In the genomic region with DNA sequence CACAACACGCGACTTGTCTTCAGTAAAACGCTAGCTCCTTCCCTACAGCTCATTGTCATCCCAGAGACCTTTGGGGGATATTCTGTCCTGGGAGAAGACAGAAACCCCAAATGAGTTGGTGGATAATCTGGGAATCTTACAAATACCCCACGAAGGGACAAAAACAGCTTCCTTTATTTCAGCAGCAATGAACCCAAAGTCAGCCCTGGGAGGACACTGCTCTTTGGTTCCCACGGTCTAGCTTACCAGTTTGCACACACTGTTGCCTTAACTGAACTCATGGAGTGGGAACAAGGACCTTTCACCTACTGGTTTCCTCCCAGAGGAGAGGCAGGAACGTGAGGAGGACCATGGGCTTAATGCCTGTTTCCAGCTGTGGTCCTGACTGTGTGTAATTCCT, we compare ENCODE assay signal across 20 mouse cellular contexts. TPM values are rescaled to one million over a fixed set of nuclear protein-coding genes. Genes with fewer than 3 reads are reported as not detected.
DNase-seq lines count a peak whose midpoint lies in the region; ATAC-seq lines count a peak whose summit lies in the region.
"Had no signal": no experiment of that assay in that cellular context is flagged by ENCODE, and none has a peak within 500 bp of the region (broad histone marks: within the 10 kb centered on the region; RNA-seq: fewer than 3 reads in every experiment).

No protein-coding gene starts in this region.

- no peaks in the 10 kb centered on the region for H3K4me1 ChIP-seq in kidney, embryonic 16.5 days (ENCODE audit: insufficient read depth, low read length)
- H3K4me1 ChIP-seq in forebrain, embryonic 11.5 days (replicated peaks; ENCODE audit: control insufficient read depth, insufficient read depth, low read length) = no peaks in the 10 kb centered on the region
- H3K4me1 ChIP-seq: forebrain, embryonic 15.5 days; heart, embryonic 15.5 days; lung, embryonic 15.5 days had no signal

- DNase-seq in gastrocnemius, postnatal 25 days = peak; percentile 26
- DNase-seq in gastrocnemius, postnatal 4 days (ENCODE audit: low spot score in 2 of 2) = no peak
- DNase-seq in kidney, postnatal 10 days = peak; percentile 7
- peak; percentile 40 for DNase-seq in heart, adult 8-10 months (ENCODE audit: low spot score)
- peak; percentile 11 for DNase-seq in lung, postnatal 10 days
- no peak for DNase-seq in forebrain, embryonic 11.5 days (ENCODE audit: low spot score)
- DNase-seq in embryo, embryonic 11 days = no peak
- DNase-seq: adrenal gland, adult 8-10 months; cerebellum, adult 18-20 months; cerebellum, postnatal 36 days; liver; right cerebral cortex, adult 18-20 months had no signal

- H3K4me2 ChIP-seq in kidney, embryonic 16.5 days (replicated peaks; ENCODE audit: low read depth, low read length) = no peak overlapping the region
- no peak overlapping the region for H3K4me2 ChIP-seq in forebrain, embryonic 11.5 days (ENCODE audit: low read depth, low read length, severe bottlenecking)
- H3K4me2 ChIP-seq: forebrain, embryonic 15.5 days; heart, embryonic 15.5 days; hindbrain, embryonic 14.5 days; lung, embryonic 15.5 days had no signal

- no peak for ATAC-seq in kidney, embryonic 16.5 days (ENCODE audit: low FRiP score, low TSS enrichment)
- no peak for ATAC-seq in forebrain, embryonic 11.5 days (replicated peaks; ENCODE audit: low FRiP score)
- ATAC-seq: forebrain, embryonic 15.5 days had no signal

- no peak overlapping the region for H3K9ac ChIP-seq in kidney, embryonic 16.5 days (replicated peaks; ENCODE audit: low read length)
- H3K9ac ChIP-seq in forebrain, embryonic 11.5 days (ENCODE audit: low read length) = no peak overlapping the region
- H3K9ac ChIP-seq: forebrain, embryonic 15.5 days; heart, embryonic 15.5 days; hindbrain, embryonic 14.5 days; lung, embryonic 15.5 days had no signal

- no peak overlapping the region for H3K4me3 ChIP-seq in kidney, embryonic 16.5 days (ENCODE audit: low read length)
- H3K4me3 ChIP-seq in forebrain, embryonic 11.5 days (ENCODE audit: low read depth, low read length) = no peak overlapping the region
- H3K4me3 ChIP-seq: erythroblast, embryonic 14.5 days; forebrain, embryonic 15.5 days; heart, embryonic 15.5 days; lung, embryonic 15.5 days had no signal

- H3K27ac ChIP-seq in kidney, embryonic 16.5 days (ENCODE audit: low read length) = no peak overlapping the region
- no peak overlapping the region for H3K27ac ChIP-seq in forebrain, embryonic 11.5 days (ENCODE audit: low read depth, low read length)
- H3K27ac ChIP-seq: forebrain, embryonic 15.5 days; heart, embryonic 15.5 days; hindbrain, embryonic 14.5 days; lung, embryonic 15.5 days had no signal

- H3K27me3 ChIP-seq in kidney, embryonic 16.5 days (ENCODE audit: insufficient read depth, low read length) = no peaks in the 10 kb centered on the region
- H3K27me3 ChIP-seq in forebrain, embryonic 11.5 days (ENCODE audit: control insufficient read depth, insufficient read depth, low read length) = no peaks in the 10 kb centered on the region
- H3K27me3 ChIP-seq: forebrain, embryonic 15.5 days; heart, embryonic 15.5 days; lung, embryonic 15.5 days had no signal

- 0 out of 2 replicates have a peak, but pooled peaks cover 2% of the 10 kb centered on the region for H3K9me3 ChIP-seq in kidney, embryonic 16.5 days (ENCODE audit: low read length)
- no peaks in the 10 kb centered on the region for H3K9me3 ChIP-seq in forebrain, embryonic 11.5 days (ENCODE audit: control insufficient read depth, low read length)
- H3K9me3 ChIP-seq: forebrain, embryonic 15.5 days; heart, embryonic 15.5 days; lung, embryonic 15.5 days had no signal

- WGBS in kidney, embryonic 16.5 days = 74% methylated on average over 6 of the region's 6 CpGs
- WGBS in forebrain, embryonic 11.5 days = 84% methylated on average over 6 of the region's 6 CpGs

- H3K36me3 ChIP-seq in kidney, embryonic 16.5 days (ENCODE audit: insufficient read depth, low read length) = no peaks in the 10 kb centered on the region
- no peaks in the 10 kb centered on the region for H3K36me3 ChIP-seq in forebrain, embryonic 11.5 days (ENCODE audit: control insufficient read depth, insufficient read depth, low read length)
- H3K36me3 ChIP-seq: forebrain, embryonic 15.5 days; heart, embryonic 15.5 days; lung, embryonic 15.5 days had no signal

RNA-seq across cellular contexts. Expression of gene Rgs4, which starts 10.2 kb away (rescaled TPM):
- 1 to 10 TPM; 6.9 to 9.0 TPM for total RNA-seq in gastrocnemius, postnatal 25 days (2021)
- total RNA-seq in gastrocnemius, postnatal 4 days (2021) = 1 to 10 TPM; 5.1 to 5.5 TPM
- polyA plus RNA-seq in kidney, embryonic 16.5 days (2015; fragmentation: Nextera tagmentation; extraction: Ambion mirVana) = 2.8 and 4.1 TPM in 2 replicates
- total RNA-seq in heart, adult 8-10 months (2022) = 10 to 100 TPM in 2 of 4 experiments, 1 to 10 TPM in 2; 6.2 to 12.4 (median 10.5) TPM
- polyA plus RNA-seq in forebrain, embryonic 11.5 days (2014; fragmentation: Nextera tagmentation; extraction: Ambion mirVana) = 6.6 and 8.7 TPM in 2 replicates
- total RNA-seq: CH12.LX; megakaryocyte-erythroid progenitor cell, adult 5-6 weeks had no signal
- polyA plus RNA-seq: erythroblast, embryonic 14.5 days had no signal

Comparison
In these comparisons a context has a peak if more than half of its experiments do, and no peak if none do; other contexts are left out.
1. DNase-seq: peak in gastrocnemius, postnatal 25 days (single experiment), kidney, postnatal 10 days (single experiment), heart, adult 8-10 months (single experiment) and lung, postnatal 10 days (single experiment); none in gastrocnemius, postnatal 4 days (0 of 2), forebrain, embryonic 11.5 days (single experiment) and embryo, embryonic 11 days (single experiment).